Mouse (Mus musculus): ENCODE results near the gene Pip5k1c.
A peak's percentile ranks its signal among the peaks of the same experiment; 100 is the strongest.

- TF ChIP-seq CTCF (IDR thresholded peaks at IDR 0.05) (peak; percentile 76), EP300 (IDR thresholded peaks at IDR 0.05) (no peak)
These were observed 4.2 kb upstream of the Pip5k1c start for GRCm38 (mm10) chr10:81288601-81289000.
